Mouse (Mus musculus) heart, adult 2 months (tissue): ENCODE measurements around the gene Tnfaip2. TPM values are rescaled to one million over a fixed set of nuclear protein-coding genes. Genes with fewer than 3 reads are reported as not detected.

Experiments used
- DNase-seq, 2 experiments: peaks; one replicate each; pipeline ENCODE4 v3.0.0; 2021
- H3K27ac ChIP-seq: fragments of 200-600 bp; 2 replicates; pipeline ENCODE4 v1.8.1; 2022
- H3K27me3 ChIP-seq: fragments of 200-500 bp; 2 replicates; pipeline ENCODE4 v1.6.1; 2012; ENCODE audit warnings: mild to moderate bottlenecking, low read length, inconsistent platforms, mixed read lengths; ENCODE audit not compliant: control insufficient read depth, insufficient read depth
- H3K36me3 ChIP-seq: fragments of 200-500 bp; 2 replicates; pipeline ENCODE4 v1.6.1; 2012; ENCODE audit warnings: low read length, inconsistent platforms; ENCODE audit not compliant: control insufficient read depth, insufficient read depth
- H3K4me1 ChIP-seq: fragments of 200-500 bp; 2 replicates; pipeline ENCODE4 v1.6.1; 2011; ENCODE audit warnings: low read length; ENCODE audit not compliant: control insufficient read depth, insufficient read depth
- H3K4me3 ChIP-seq: fragments of 200-600 bp; 2 replicates; pipeline ENCODE4 v1.8.1; 2022
- H3K79me2 ChIP-seq: fragments of 200-500 bp; replicated peaks from 2 replicates; pipeline ENCODE4 v1.6.1; 2012; ENCODE audit warnings: mild to moderate bottlenecking, inconsistent platforms, low read length, moderate library complexity, mixed read lengths; ENCODE audit not compliant: control insufficient read depth, insufficient read depth
- H3K9ac ChIP-seq: fragments of 200-500 bp; 2 replicates; pipeline ENCODE4 v1.6.1; 2012; ENCODE audit warnings: low read depth, mild to moderate bottlenecking, control low read depth, inconsistent platforms, low read length, mixed read lengths
- CTCF ChIP-seq: fragments of 200-600 bp; IDR thresholded peaks from 2 replicates; pipeline ENCODE4 v1.8.1; 2022; ENCODE audit warnings: antibody characterized with exemption, mild to moderate bottlenecking, moderate library complexity
- EP300 ChIP-seq: fragments of 200-500 bp; IDR thresholded peaks from 2 replicates; pipeline ENCODE4 v1.6.1; 2011; ENCODE audit warnings: low read depth, low read length, control low read depth; ENCODE audit not compliant: insufficient read depth
- POLR2A ChIP-seq: fragments of 200-500 bp; IDR thresholded peaks from 2 replicates; pipeline ENCODE4 v1.6.1; 2011; ENCODE audit warnings: mild to moderate bottlenecking, low read depth, low read length, control low read depth; ENCODE audit not compliant: insufficient read depth
- WGBS: fragments of 180-500 bp; shearing (Covaris S2); methylation state at CpG from one replicate; pipeline ENCODE4 v1.1.7; 2018; 5-methylcytosine and 5-hydroxymethylcytosine counted together
- intact Hi-C: fragments of 180-260 bp; cut with DNase I; formaldehyde crosslinking; loops from one replicate; pipeline ENCODE4 v1.15.1; 2025
- polyA plus RNA-seq: library from polyadenylated mRNA; depleted of rRNA; stranded (reverse); fragments of >200 nt; gene quantifications from 2 replicates; pipeline ENCODE4 v1.2.3, GENCODE M21; 2012
- total RNA-seq, 2 experiments: library from RNA; stranded (reverse); gene quantifications; 2 replicates each; pipeline ENCODE4 v1.2.3; 2021

Tnfaip2 gene
- total and polyA plus RNA-seq, 3 experiments: 40.2 to 52.1 (median 40.9) TPM

- H3K4me1 ChIP-seq: peaks cover 24% of the 10 kb centered on the region
- intact Hi-C loops: no loop called here
- H3K27me3 ChIP-seq: no peaks in the 10 kb centered on the region
- no peaks in the 10 kb centered on the region for H3K36me3 ChIP-seq
- DNase-seq: no peak
- no peak overlapping the region for H3K9ac ChIP-seq
- no peak overlapping the region for H3K4me3 ChIP-seq
- TF ChIP-seq CTCF: no peak
- TF ChIP-seq EP300: no peak
- no peak for TF ChIP-seq POLR2A
- no peaks in the 10 kb centered on the region for H3K79me2 ChIP-seq
- WGBS: 50% methylated on average over 6 of the region's 7 CpGs
- peak overlapping the region; percentile 38 for H3K27ac ChIP-seq
Observed at GRCm38 (mm10) chr12:111434164-111434744, 8.0 kb upstream of the Tnfaip2 start.

GRCm38 (mm10) chr12:111434745-111435327 lies 7.4 kb upstream of the Tnfaip2 start:
- Histone ChIP-seq H3K27ac (peak overlapping the region; percentile 38), H3K4me3 (no peak overlapping the region), H3K9ac (no peak overlapping the region), H3K27me3 (no peaks in the 10 kb centered on the region), H3K4me1 (peaks cover 24% of the 10 kb centered on the region), H3K79me2 (no peaks in the 10 kb centered on the region), H3K36me3 (no peaks in the 10 kb centered on the region)
- WGBS: 32% methylated on average over 8 of the region's 8 CpGs
- no peak for DNase-seq
- TF ChIP-seq CTCF: no peak
- TF ChIP-seq POLR2A: no peak
- TF ChIP-seq EP300: no peak
- intact Hi-C loops: no loop called here

GRCm38 (mm10) chr12:111436170-111436569 lies 6.1 kb upstream of the Tnfaip2 start:
- no peaks in the 10 kb centered on the region for H3K36me3 ChIP-seq
- no peaks in the 10 kb centered on the region for H3K79me2 ChIP-seq
- H3K4me3 ChIP-seq: no peak overlapping the region
- H3K27ac ChIP-seq: no peak overlapping the region
- TF ChIP-seq POLR2A: no peak
- TF ChIP-seq CTCF: no peak
- TF ChIP-seq EP300: no peak
- no peak overlapping the region for H3K9ac ChIP-seq
- H3K27me3 ChIP-seq: no peaks in the 10 kb centered on the region
- peaks cover 16% of the 10 kb centered on the region for H3K4me1 ChIP-seq
- intact Hi-C loops: no loop called here
- DNase-seq: no peak
- WGBS: 77% methylated on average over 3 of the region's 3 CpGs

GRCm38 (mm10) chr12:111436640-111437039 lies 5.6 kb upstream of the Tnfaip2 start:
- H3K36me3 ChIP-seq: no peaks in the 10 kb centered on the region
- DNase-seq: peak in 1 of 2 experiments; percentile 48
- H3K9ac ChIP-seq: no peak overlapping the region
- 65% methylated on average over 8 of the region's 8 CpGs for WGBS
- H3K27ac ChIP-seq: no peak overlapping the region
- H3K4me3 ChIP-seq: no peak overlapping the region
- no peaks in the 10 kb centered on the region for H3K27me3 ChIP-seq
- peaks cover 15% of the 10 kb centered on the region for H3K4me1 ChIP-seq
- intact Hi-C loops: no loop called here
- no peaks in the 10 kb centered on the region for H3K79me2 ChIP-seq
- TF ChIP-seq POLR2A (no peak), EP300 (no peak), CTCF (no peak)

- no peaks in the 10 kb centered on the region for H3K27me3 ChIP-seq
- TF ChIP-seq POLR2A (no peak), CTCF (no peak), EP300 (no peak)
- H3K4me1 ChIP-seq: peaks cover 17% of the 10 kb centered on the region
- H3K4me3 ChIP-seq: no peak overlapping the region
- no peaks in the 10 kb centered on the region for H3K79me2 ChIP-seq
- no peaks in the 10 kb centered on the region for H3K36me3 ChIP-seq
- WGBS: 36% methylated on average over 5 of the region's 5 CpGs
- intact Hi-C loops: no loop called here
- H3K9ac ChIP-seq: no peak overlapping the region
- no peak overlapping the region for H3K27ac ChIP-seq
- DNase-seq: no peak
Observed at GRCm38 (mm10) chr12:111437222-111437900, 4.9 kb upstream of the Tnfaip2 start.

- TF ChIP-seq CTCF (no peak), EP300 (no peak), POLR2A (no peak)
- WGBS: 87% methylated on average over 6 of the region's 6 CpGs
- Histone ChIP-seq H3K4me3 (no peak overlapping the region), H3K9ac (no peak overlapping the region), H3K36me3 (no peaks in the 10 kb centered on the region), H3K27me3 (no peaks in the 10 kb centered on the region), H3K27ac (no peak overlapping the region), H3K4me1 (peaks cover 12% of the 10 kb centered on the region), H3K79me2 (no peaks in the 10 kb centered on the region)
- intact Hi-C loops: no loop called here
- DNase-seq: no peak
Observed at GRCm38 (mm10) chr12:111438850-111439249, 3.4 kb upstream of the Tnfaip2 start.
